Mouse (Mus musculus) hindbrain, postnatal 0 days (tissue): ENCODE results near the gene Trim13. TPM values are rescaled to one million over a fixed set of nuclear protein-coding genes. Genes with fewer than 3 reads are reported as not detected.

Source experiments
- ATAC-seq: fragments of 200-750 bp; cut with Nextera tagmentation; 2 replicates; pipeline ENCODE4 v1.8.0; 2017; ENCODE audit warnings: mild to moderate bottlenecking, moderate TSS enrichment, moderate library complexity
- DNase-seq: peaks from one replicate; pipeline ENCODE4 v3.0.0-alpha.2; 2015; ENCODE audit warnings: low spot score
- H3K27ac ChIP-seq: fragments of 300-500 bp; sonication (generic); 2 replicates; pipeline ENCODE4 v1.5.1; 2014; ENCODE audit warnings: mild to moderate bottlenecking
- H3K27me3 ChIP-seq: fragments of 300-500 bp; sonication (generic); 2 replicates; pipeline ENCODE4 v1.6.1; 2014; ENCODE audit warnings: low read length, mixed read lengths; ENCODE audit not compliant: insufficient read depth
- H3K36me3 ChIP-seq: fragments of 300-500 bp; sonication (generic); 2 replicates; pipeline ENCODE4 v1.6.1; 2014; ENCODE audit warnings: low read length, mixed read lengths; ENCODE audit not compliant: insufficient read depth
- H3K4me1 ChIP-seq: fragments of 300-500 bp; sonication (generic); 2 replicates; pipeline ENCODE4 v1.6.1; 2014; ENCODE audit warnings: antibody characterized with exemption, low read length, mixed read lengths; ENCODE audit not compliant: insufficient read depth
- H3K4me2 ChIP-seq: fragments of 300-500 bp; sonication (generic); 2 replicates; pipeline ENCODE4 v1.6.1; 2014; ENCODE audit warnings: low read depth, mild to moderate bottlenecking, low read length, moderate library complexity, mixed read lengths
- H3K4me3 ChIP-seq: fragments of 300-500 bp; sonication (generic); 2 replicates; pipeline ENCODE4 v1.5.1; 2014; ENCODE audit warnings: low read length
- H3K9ac ChIP-seq: fragments of 300-500 bp; sonication (generic); replicated peaks from 2 replicates; pipeline ENCODE4 v1.6.1; 2014; ENCODE audit warnings: mild to moderate bottlenecking, low read length, moderate library complexity, mixed read lengths
- H3K9me3 ChIP-seq: fragments of 300-500 bp; sonication (generic); 2 replicates; pipeline ENCODE4 v1.6.1; 2016; ENCODE audit warnings: low read length, mixed read lengths
- CTCF ChIP-seq: IDR thresholded peaks from 2 replicates; pipeline ENCODE4 v1.5.1; 2016; ENCODE audit warnings: antibody characterized with exemption, control low read depth, low read depth
- WGBS: fragments of 180-500 bp; shearing (Covaris S2); extraction: QIAGEN DNeasy Blood & Tissue Kit; methylation state at CpG from one replicate; pipeline ENCODE4 v1.1.7; 2014; 5-methylcytosine and 5-hydroxymethylcytosine counted together
- polyA plus RNA-seq: library from polyadenylated mRNA; unstranded; fragments of >200 nt; fragmentation: Nextera tagmentation; extraction: Ambion mirVana; gene quantifications from 2 replicates; pipeline ENCODE4 v1.2.1, GENCODE M21; 2015
- total RNA-seq: library from RNA; depleted of rRNA; stranded (reverse); fragments of >200 nt; gene quantifications from 2 replicates; pipeline ENCODE4 v1.2.3, GENCODE M21; 2014

The Trim13 gene
- total and polyA plus RNA-seq, 2 experiments from 2014 or later, result 8.5 to 28.1 TPM

GRCm38 (mm10) chr14:61607157-61607556, 9.1 kb downstream of the Trim13 start, which contains the start of gene Kcnrg:
Gene Kcnrg (plus strand): TSS chr14:61607457.
- Histone ChIP-seq H3K4me3 (no peak within 1 kb of the TSS), H3K9ac (no peak within 1 kb of the TSS), H3K4me2 (no peak within 1 kb of the TSS), H3K4me1 (no peaks in the 10 kb centered on the region), H3K27ac (no peak within 1 kb of the TSS), H3K36me3 (peaks cover 4% of the 10 kb centered on the region; the same call in 1 of the 2 replicates), H3K9me3 (no peaks in the 10 kb centered on the region), H3K27me3 (no peaks in the 10 kb centered on the region)
- no peak for DNase-seq
- WGBS, result 86% methylated on average over 3 of the region's 3 CpGs
- no peak for TF ChIP-seq CTCF
- ATAC-seq, result no peak

GRCm38 (mm10) chr14:61611766-61612165, 13.7 kb downstream of the Trim13 start:
- DNase-seq (no peak), ATAC-seq (no peak)
- no peak for TF ChIP-seq CTCF
- H3K9ac ChIP-seq, result no peak overlapping the region
- no peak overlapping the region for H3K4me3 ChIP-seq
- no peak overlapping the region for H3K27ac ChIP-seq
- H3K4me1 ChIP-seq, result no peaks in the 10 kb centered on the region
- no peak overlapping the region for H3K4me2 ChIP-seq
- 0 out of 2 replicates have a peak, but pooled peaks cover 8% of the 10 kb centered on the region for H3K36me3 ChIP-seq
- 93% methylated on average over 5 of the region's 5 CpGs for WGBS
- H3K27me3 ChIP-seq, result no peaks in the 10 kb centered on the region
- H3K9me3 ChIP-seq, result no peaks in the 10 kb centered on the region

GRCm38 (mm10) chr14:61613319-61613718, 15.3 kb downstream of the Trim13 start:
- Histone ChIP-seq H3K27me3 (no peaks in the 10 kb centered on the region), H3K27ac (no peak overlapping the region), H3K4me3 (no peak overlapping the region), H3K4me2 (no peak overlapping the region), H3K36me3 (0 out of 2 replicates have a peak, but pooled peaks cover 8% of the 10 kb centered on the region), H3K4me1 (no peaks in the 10 kb centered on the region), H3K9ac (no peak overlapping the region), H3K9me3 (no peaks in the 10 kb centered on the region)
- 96% methylated on average over 2 of the region's 2 CpGs for WGBS
- TF ChIP-seq CTCF, result no peak
- ATAC-seq (no peak), DNase-seq (no peak)

DNA sequence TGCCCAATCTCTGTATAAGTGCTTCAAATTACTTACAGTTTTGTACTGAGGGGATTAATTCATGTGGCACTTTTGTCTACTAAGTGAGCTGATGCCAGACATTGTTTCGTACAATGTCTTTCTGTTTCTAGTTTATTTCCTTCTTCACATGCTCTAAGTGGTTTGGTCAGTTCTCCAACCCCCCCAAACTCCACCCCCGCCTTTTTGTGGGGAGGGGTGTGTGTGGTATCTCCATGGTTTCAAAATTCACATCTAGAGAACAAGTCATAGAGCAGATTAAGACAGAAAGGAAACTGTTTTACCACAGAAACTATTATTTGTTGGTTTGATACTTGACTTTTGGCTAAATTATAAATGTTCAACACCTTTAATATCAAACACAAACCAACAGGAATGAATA, 22.3 kb downstream of the Trim13 start:
- DNase-seq, result no peak
- no peaks in the 10 kb centered on the region for H3K4me1 ChIP-seq
- no peak for ATAC-seq
- TF ChIP-seq CTCF, result no peak
- no peak overlapping the region for H3K4me2 ChIP-seq
- no peaks in the 10 kb centered on the region for H3K36me3 ChIP-seq
- H3K9me3 ChIP-seq, result no peaks in the 10 kb centered on the region
- no peak overlapping the region for H3K27ac ChIP-seq
- H3K9ac ChIP-seq, result no peak overlapping the region
- no peak overlapping the region for H3K4me3 ChIP-seq
- no peaks in the 10 kb centered on the region for H3K27me3 ChIP-seq
- 89% methylated on average over 2 of the region's 2 CpGs for WGBS

DNA sequence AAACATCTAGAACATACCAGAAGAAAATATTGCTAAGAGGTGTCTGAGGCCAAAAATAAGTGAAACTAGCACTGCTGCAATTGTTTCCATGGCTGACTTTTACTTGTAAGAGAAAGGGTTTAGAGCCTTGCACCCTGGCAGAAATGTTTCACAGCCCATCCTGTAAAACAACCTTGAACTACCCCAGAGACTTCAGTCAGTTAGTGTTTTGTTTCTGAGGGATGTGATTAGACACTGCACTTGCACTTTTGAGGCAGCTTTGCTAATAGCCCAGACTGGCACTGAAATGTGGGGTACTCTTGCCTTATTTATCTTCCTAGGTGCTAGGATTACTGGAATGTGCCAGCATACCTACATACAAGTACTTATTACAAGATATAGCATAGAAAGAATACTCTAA, 37.9 kb downstream of the Trim13 start:
- no peaks in the 10 kb centered on the region for H3K9me3 ChIP-seq
- H3K27ac ChIP-seq, result no peak overlapping the region
- no peak for DNase-seq
- no peak for TF ChIP-seq CTCF
- H3K4me1 ChIP-seq, result no peaks in the 10 kb centered on the region
- H3K36me3 ChIP-seq, result no peaks in the 10 kb centered on the region
- no peaks in the 10 kb centered on the region for H3K27me3 ChIP-seq
- no peak for ATAC-seq
- no peak overlapping the region for H3K9ac ChIP-seq
- no peak overlapping the region for H3K4me3 ChIP-seq
- no peak overlapping the region for H3K4me2 ChIP-seq

GRCm38 (mm10) chr14:61642668-61643067, 44.6 kb downstream of the Trim13 start:
- Histone ChIP-seq H3K27ac (no peak overlapping the region), H3K4me1 (no peaks in the 10 kb centered on the region), H3K4me3 (no peak overlapping the region), H3K4me2 (no peak overlapping the region), H3K9ac (no peak overlapping the region), H3K36me3 (no peaks in the 10 kb centered on the region), H3K9me3 (no peaks in the 10 kb centered on the region), H3K27me3 (no peaks in the 10 kb centered on the region)
- no peak for ATAC-seq
- no peak for TF ChIP-seq CTCF
- 55% methylated on average over 1 of the region's 1 CpGs for WGBS
- no peak for DNase-seq

- no peaks in the 10 kb centered on the region for H3K36me3 ChIP-seq
- 0 out of 2 replicates have a peak overlapping the region, but pooled peaks have one; percentile 21 for H3K4me2 ChIP-seq
- no peaks in the 10 kb centered on the region for H3K27me3 ChIP-seq
- no peak overlapping the region for H3K9ac ChIP-seq
- WGBS, result 45% methylated on average over 1 of the region's 1 CpGs
- no peak for TF ChIP-seq CTCF
- no peak for DNase-seq
- H3K4me3 ChIP-seq, result no peak overlapping the region
- no peaks in the 10 kb centered on the region for H3K9me3 ChIP-seq
- no peak overlapping the region for H3K27ac ChIP-seq
- no peak for ATAC-seq
- peaks cover 4% of the 10 kb centered on the region; the same call in 1 of the 2 replicates for H3K4me1 ChIP-seq
Measured at GRCm38 (mm10) chr14:61645547-61645946, 47.5 kb downstream of the Trim13 start.
